Mouse (Mus musculus): ENCODE data around the gene Gas7. TPM values are rescaled to one million over a fixed set of nuclear protein-coding genes. Genes with fewer than 3 reads are reported as not detected.

The Gas7 gene
- polyA plus RNA-seq, 1 experiment from 2014 or later: 8.4 TPM

DNA sequence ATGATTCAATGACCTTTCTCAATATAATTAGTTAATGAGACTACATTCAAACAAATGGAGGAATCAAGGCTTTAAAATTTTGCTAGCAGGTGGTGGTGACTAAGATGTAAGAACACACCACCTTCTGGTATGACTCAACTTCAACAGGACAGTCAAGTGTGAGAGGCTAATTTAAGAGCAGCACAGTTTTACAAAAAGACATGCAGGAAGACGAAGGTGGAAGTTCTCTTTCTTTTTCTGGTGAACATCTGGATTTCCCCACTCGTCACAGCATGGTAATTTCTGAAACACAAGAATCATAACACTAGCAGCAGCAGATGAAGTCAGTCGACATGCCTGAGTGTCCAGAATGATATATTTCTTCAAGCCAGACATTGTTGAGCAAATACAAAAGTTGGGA is 279.4 kb downstream of the Gas7 start:
- no peaks in the 10 kb centered on the region for H3K4me1 ChIP-seq (ENCODE audit: control insufficient read depth, insufficient read depth, low read length)
- no peak overlapping the region for H3K27ac ChIP-seq (ENCODE audit: low read length)
- no peak overlapping the region for H3K4me3 ChIP-seq (ENCODE audit: low read length)
- no peaks in the 10 kb centered on the region for H3K36me3 ChIP-seq (ENCODE audit: control insufficient read depth, insufficient read depth, low read length)
- H3K9ac ChIP-seq (ENCODE audit: low read depth, low read length): no peak overlapping the region
- no peaks in the 10 kb centered on the region for H3K27me3 ChIP-seq (replicated peaks; ENCODE audit: control insufficient read depth, insufficient read depth, low read length)
- ATAC-seq: no peak
- WGBS: 63% methylated on average over 3 of the region's 3 CpGs
- H3K9me3 ChIP-seq (ENCODE audit: control insufficient read depth, low read length): no peaks in the 10 kb centered on the region
- H3K4me2 ChIP-seq (ENCODE audit: low read depth, low read length): no peak overlapping the region

DNA sequence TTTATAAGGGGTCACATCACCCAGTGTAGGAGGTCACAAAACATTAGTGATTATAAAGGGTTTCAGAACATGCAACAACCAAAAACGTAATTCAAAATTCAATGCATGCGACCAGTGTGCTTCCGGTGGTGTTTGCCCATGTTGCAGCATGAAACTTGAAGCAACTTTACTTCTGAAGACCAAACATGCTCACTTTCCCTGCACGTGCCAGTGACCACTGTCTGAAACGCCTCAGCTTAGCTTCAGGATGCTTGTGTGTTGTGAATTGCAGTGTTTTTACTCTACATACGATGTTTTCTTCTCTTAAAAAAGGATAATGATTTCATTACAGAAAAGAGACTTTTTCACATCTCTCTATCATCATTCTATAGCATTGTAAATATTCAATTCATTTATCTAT is 283.1 kb downstream of the Gas7 start:
- Histone ChIP-seq H3K9me3 (ENCODE audit: control insufficient read depth, low read length) (no peaks in the 10 kb centered on the region), H3K4me1 (ENCODE audit: control insufficient read depth, insufficient read depth, low read length) (no peaks in the 10 kb centered on the region), H3K27ac (ENCODE audit: low read length) (no peak overlapping the region), H3K9ac (ENCODE audit: low read depth, low read length) (no peak overlapping the region), H3K36me3 (ENCODE audit: control insufficient read depth, insufficient read depth, low read length) (no peaks in the 10 kb centered on the region), H3K4me3 (ENCODE audit: low read length) (no peak overlapping the region), H3K4me2 (ENCODE audit: low read depth, low read length) (no peak overlapping the region), H3K27me3 (replicated peaks; ENCODE audit: control insufficient read depth, insufficient read depth, low read length) (no peaks in the 10 kb centered on the region)
- WGBS: 73% methylated on average over 6 of the region's 6 CpGs
- no peak for ATAC-seq

Other genes starting within 250 kb of the Gas7 start
- gene Myh4, start 217.4 kb upstream of the Gas7 start, polyA plus RNA-seq (2015; fragmentation: Nextera tagmentation; extraction: Ambion mirVana): not detected in 2 replicates
- 0.32 and 0.64 TPM in 2 replicates for gene Myh8, start 178.3 kb upstream of the Gas7 start, polyA plus RNA-seq (2015; fragmentation: Nextera tagmentation; extraction: Ambion mirVana)
- gene Myh13, start 133.8 kb upstream of the Gas7 start, polyA plus RNA-seq (2015; fragmentation: Nextera tagmentation; extraction: Ambion mirVana): not detected in 2 replicates
- not detected in 2 replicates for gene Rcvrn, start 239.9 kb downstream of the Gas7 start, polyA plus RNA-seq (2015; fragmentation: Nextera tagmentation; extraction: Ambion mirVana)

Data from intestine, embryonic 16.5 days (tissue).